Mouse (Mus musculus): ENCODE results near the gene Ndufv2. TPM values are rescaled to one million over a fixed set of nuclear protein-coding genes. Genes with fewer than 3 reads are reported as not detected.
"Not testable (repeated sequence)": the region's sequence is repeated elsewhere in the genome, so short reads cannot be mapped to it uniquely, and the experiment has no call there.

Gene Ndufv2
- polyA plus RNA-seq, 1 experiment from 2014 or later: 347 TPM

DNA sequence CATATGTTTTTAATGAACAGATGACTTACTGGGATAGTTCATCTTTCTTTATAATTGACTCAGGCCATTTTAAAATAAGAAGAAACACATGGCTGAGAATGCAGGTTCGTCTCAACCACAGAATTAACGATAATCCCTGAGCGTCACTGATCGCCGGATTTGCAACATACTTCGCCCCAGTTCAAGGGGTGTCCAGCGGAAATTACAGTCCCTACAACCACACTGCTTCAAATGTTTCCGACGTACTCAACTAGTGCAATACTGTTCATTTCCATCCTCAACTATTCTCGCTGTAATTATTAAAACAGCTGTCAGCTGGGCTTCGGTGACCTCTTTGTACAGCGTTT is 25.6 kb downstream of the Ndufv2 start:
- Histone ChIP-seq H3K4me1 (ENCODE audit: control insufficient read depth, insufficient read depth, low read length) (peaks cover 11% of the 10 kb centered on the region; the same call in 1 of the 2 replicates), H3K4me2 (ENCODE audit: low read depth) (peak overlapping the region; percentile 81), H3K27me3 (ENCODE audit: control insufficient read depth, insufficient read depth, low read length) (no peaks in the 10 kb centered on the region), H3K27ac (ENCODE audit: low read depth, low read length) (no peak overlapping the region), H3K9ac (ENCODE audit: low read length) (peak overlapping the region; percentile 76), H3K4me3 (ENCODE audit: low read depth, low read length) (peak overlapping the region; percentile 96), H3K36me3 (ENCODE audit: control insufficient read depth, insufficient read depth, low read length) (peaks cover 3% of the 10 kb centered on the region; the same call in 1 of the 2 replicates), H3K9me3 (ENCODE audit: control insufficient read depth, low read length) (no peaks in the 10 kb centered on the region)
- ATAC-seq (ENCODE audit: insufficient read depth, low FRiP score, low TSS enrichment) (no peak), DNase-seq (ENCODE audit: low spot score) (peak; percentile 12)
- 10% methylated on average over 12 of the region's 12 CpGs for WGBS

DNA sequence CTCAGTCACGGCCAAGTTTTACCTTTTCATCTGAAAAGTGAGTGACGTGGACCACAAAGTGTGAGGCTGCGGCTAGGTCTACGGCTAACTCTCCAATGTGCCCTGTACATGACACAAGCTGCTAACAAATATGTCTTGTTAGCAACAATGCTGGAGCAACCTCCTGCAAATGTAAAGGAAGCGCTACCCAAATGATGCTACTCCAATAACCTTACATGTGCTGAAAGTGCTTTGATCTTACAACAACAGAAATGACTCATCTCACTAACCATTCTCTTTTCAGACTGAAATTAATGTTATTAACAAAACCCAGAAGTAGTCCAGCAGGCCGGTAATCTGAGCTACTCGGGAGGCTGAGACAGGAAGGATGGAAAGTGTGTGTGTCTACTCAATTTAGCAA is 27.4 kb downstream of the Ndufv2 start:
- no peak overlapping the region for H3K27ac ChIP-seq (ENCODE audit: low read depth, low read length)
- no peak overlapping the region for H3K9ac ChIP-seq (ENCODE audit: low read length)
- no peaks in the 10 kb centered on the region for H3K36me3 ChIP-seq (ENCODE audit: control insufficient read depth, insufficient read depth, low read length)
- H3K27me3 ChIP-seq (ENCODE audit: control insufficient read depth, insufficient read depth, low read length): no peaks in the 10 kb centered on the region
- 88% methylated on average over 7 of the region's 7 CpGs for WGBS
- peaks cover 11% of the 10 kb centered on the region; the same call in 1 of the 2 replicates for H3K4me1 ChIP-seq (ENCODE audit: control insufficient read depth, insufficient read depth, low read length)
- no peaks in the 10 kb centered on the region for H3K9me3 ChIP-seq (ENCODE audit: control insufficient read depth, low read length)
- DNase-seq (ENCODE audit: low spot score): no peak
- H3K4me2 ChIP-seq (ENCODE audit: low read depth): no peak overlapping the region
- no peak for ATAC-seq (ENCODE audit: insufficient read depth, low FRiP score, low TSS enrichment)
- H3K4me3 ChIP-seq (ENCODE audit: low read depth, low read length): no peak overlapping the region

DNA sequence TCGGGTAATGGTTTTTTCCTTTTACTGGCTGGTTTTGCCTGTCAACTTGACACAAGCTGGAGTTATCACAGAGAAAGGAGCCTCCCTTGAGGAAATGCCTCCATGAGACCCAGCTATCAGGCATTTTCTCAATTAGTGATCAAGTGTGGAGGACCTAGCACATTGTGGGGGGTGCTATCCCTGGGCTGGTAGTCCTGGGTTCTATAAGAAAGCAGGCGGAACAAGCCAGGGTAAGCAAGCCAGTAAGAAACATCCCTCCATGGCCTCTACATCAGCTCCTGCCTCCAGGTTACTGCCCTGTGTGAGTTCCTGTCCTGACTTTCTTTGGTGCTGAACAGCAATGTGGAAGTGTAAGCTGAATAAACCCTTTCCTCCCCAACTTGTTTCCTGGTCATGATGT is 32.3 kb downstream of the Ndufv2 start:
- not testable (repeated sequence) for H3K36me3 ChIP-seq (ENCODE audit: control insufficient read depth, insufficient read depth, low read length); DNase-seq (ENCODE audit: low spot score); H3K9ac ChIP-seq (ENCODE audit: low read length); H3K9me3 ChIP-seq (ENCODE audit: control insufficient read depth, low read length); H3K4me2 ChIP-seq (ENCODE audit: low read depth); H3K27me3 ChIP-seq (ENCODE audit: control insufficient read depth, insufficient read depth, low read length); ATAC-seq (ENCODE audit: insufficient read depth, low FRiP score, low TSS enrichment); H3K4me3 ChIP-seq (ENCODE audit: low read depth, low read length); H3K4me1 ChIP-seq (ENCODE audit: control insufficient read depth, insufficient read depth, low read length); H3K27ac ChIP-seq (ENCODE audit: low read depth, low read length)
- WGBS: 97% methylated on average over 2 of the region's 2 CpGs

- WGBS: 86% methylated on average over 4 of the region's 4 CpGs
- no peak overlapping the region for H3K4me3 ChIP-seq (ENCODE audit: low read depth, low read length)
Observed at GRCm38 (mm10) chr17:66065115-66065514, 36.2 kb downstream of the Ndufv2 start.

DNA sequence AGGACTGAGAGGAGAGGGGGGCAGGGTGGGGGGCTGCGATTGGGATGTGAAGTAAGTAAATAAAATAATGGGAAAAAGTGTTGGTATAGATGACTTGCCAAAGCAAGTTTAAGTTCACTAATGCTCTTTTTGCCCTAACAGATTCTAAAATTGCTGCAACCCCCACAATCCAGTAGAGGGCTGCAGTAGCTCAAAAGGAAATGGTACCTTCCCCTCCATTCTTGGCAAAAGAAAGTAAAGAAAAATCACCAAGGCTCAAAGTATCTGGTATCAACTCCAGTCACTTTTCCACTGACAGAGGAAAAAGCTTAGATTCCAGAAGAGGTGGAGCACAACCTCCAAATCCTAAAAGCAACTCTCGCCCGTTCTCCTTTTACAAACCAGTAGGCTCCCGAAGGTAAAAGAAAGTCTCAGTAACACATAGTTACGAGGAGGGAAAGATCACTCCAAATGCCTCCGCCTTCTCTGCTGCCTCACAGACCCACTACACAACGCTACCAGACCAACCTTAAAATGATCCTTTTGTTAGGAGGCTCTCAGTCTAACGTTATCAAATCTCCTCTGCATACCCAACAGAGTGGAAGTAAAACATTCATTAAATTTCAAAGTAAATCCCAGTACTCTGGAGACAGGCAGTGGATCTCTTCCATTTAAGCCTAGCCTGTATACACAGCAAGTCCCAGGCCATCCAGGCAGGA is 40.0 kb downstream of the Ndufv2 start:
- H3K27ac ChIP-seq (ENCODE audit: low read depth, low read length): no peak overlapping the region
- no peaks in the 10 kb centered on the region for H3K27me3 ChIP-seq (ENCODE audit: control insufficient read depth, insufficient read depth, low read length)
- no peaks in the 10 kb centered on the region for H3K9me3 ChIP-seq (ENCODE audit: control insufficient read depth, low read length)
- WGBS: 67% methylated on average over 8 of the region's 8 CpGs
- DNase-seq (ENCODE audit: low spot score) (no peak), ATAC-seq (ENCODE audit: insufficient read depth, low FRiP score, low TSS enrichment) (no peak)
- H3K4me1 ChIP-seq (ENCODE audit: control insufficient read depth, insufficient read depth, low read length): no peaks in the 10 kb centered on the region
- H3K4me3 ChIP-seq (ENCODE audit: low read depth, low read length): no peak overlapping the region
- H3K4me2 ChIP-seq (ENCODE audit: low read depth): no peak overlapping the region
- no peaks in the 10 kb centered on the region for H3K36me3 ChIP-seq (ENCODE audit: control insufficient read depth, insufficient read depth, low read length)
- H3K9ac ChIP-seq (ENCODE audit: low read length): no peak overlapping the region

More at GRCm38 (mm10) chr17:66065115-66065514, 36.2 kb downstream of the Ndufv2 start:
- Histone ChIP-seq H3K27me3 (ENCODE audit: control insufficient read depth, insufficient read depth, low read length) (no peaks in the 10 kb centered on the region), H3K4me1 (ENCODE audit: control insufficient read depth, insufficient read depth, low read length) (no peaks in the 10 kb centered on the region), H3K36me3 (ENCODE audit: control insufficient read depth, insufficient read depth, low read length) (no peaks in the 10 kb centered on the region), H3K27ac (ENCODE audit: low read depth, low read length) (no peak overlapping the region), H3K9me3 (ENCODE audit: control insufficient read depth, low read length) (no peaks in the 10 kb centered on the region), H3K9ac (ENCODE audit: low read length) (no peak overlapping the region), H3K4me2 (ENCODE audit: low read depth) (no peak overlapping the region)
- no peak for ATAC-seq (ENCODE audit: insufficient read depth, low FRiP score, low TSS enrichment)
- no peak for DNase-seq (ENCODE audit: low spot score)

DNA sequence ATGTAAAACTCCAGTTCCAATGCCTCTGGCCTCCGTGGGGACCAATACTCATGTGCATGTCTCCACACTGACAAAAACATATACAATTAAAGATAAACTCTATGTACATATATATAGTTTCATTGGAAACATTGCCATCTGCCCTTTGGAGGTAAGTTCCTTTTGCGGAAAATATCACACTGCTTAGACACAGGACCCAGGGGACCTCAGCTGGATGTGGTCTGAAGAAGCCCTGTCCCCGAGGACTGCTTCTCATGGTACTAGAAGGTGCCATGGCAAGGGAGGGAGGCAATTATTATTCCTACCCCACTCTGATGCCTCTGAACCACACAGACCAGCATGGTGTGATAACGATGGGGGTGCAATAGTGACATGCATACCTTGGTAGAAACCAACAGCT is 43.2 kb downstream of the Ndufv2 start:
- WGBS: 94% methylated on average over 4 of the region's 4 CpGs
- no peak overlapping the region for H3K4me2 ChIP-seq (ENCODE audit: low read depth)
- no peaks in the 10 kb centered on the region for H3K4me1 ChIP-seq (ENCODE audit: control insufficient read depth, insufficient read depth, low read length)
- H3K36me3 ChIP-seq (ENCODE audit: control insufficient read depth, insufficient read depth, low read length): no peaks in the 10 kb centered on the region
- no peak for DNase-seq (ENCODE audit: low spot score)
- H3K9me3 ChIP-seq (ENCODE audit: control insufficient read depth, low read length): no peaks in the 10 kb centered on the region
- no peaks in the 10 kb centered on the region for H3K27me3 ChIP-seq (ENCODE audit: control insufficient read depth, insufficient read depth, low read length)
- no peak overlapping the region for H3K4me3 ChIP-seq (ENCODE audit: low read depth, low read length)
- no peak for ATAC-seq (ENCODE audit: insufficient read depth, low FRiP score, low TSS enrichment)
- no peak overlapping the region for H3K9ac ChIP-seq (ENCODE audit: low read length)
- no peak overlapping the region for H3K27ac ChIP-seq (ENCODE audit: low read depth, low read length)

DNA sequence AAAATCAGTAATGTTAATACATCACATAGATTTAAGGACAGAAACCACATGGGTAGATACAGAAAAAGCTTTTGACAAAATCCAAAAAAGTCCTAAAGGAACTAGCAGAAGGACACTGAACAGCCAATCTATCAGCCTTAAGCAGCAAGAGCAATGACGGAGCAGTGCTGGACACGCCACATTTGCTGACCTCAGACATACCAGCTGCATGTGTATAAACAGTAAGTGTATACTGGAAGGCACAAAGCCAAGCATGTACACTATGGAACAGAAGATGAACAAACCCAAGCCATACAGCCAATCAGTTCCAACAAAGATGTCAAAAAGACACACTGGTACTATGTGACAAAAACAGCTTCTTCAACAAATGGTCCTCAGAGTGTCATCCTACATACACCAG is 44.2 kb downstream of the Ndufv2 start:
- no peak for DNase-seq (ENCODE audit: low spot score)
- no peak overlapping the region for H3K4me2 ChIP-seq (ENCODE audit: low read depth)
- WGBS: 65% methylated on average over 2 of the region's 2 CpGs
- no peaks in the 10 kb centered on the region for H3K36me3 ChIP-seq (ENCODE audit: control insufficient read depth, insufficient read depth, low read length)
- H3K9ac ChIP-seq (ENCODE audit: low read length): no peak overlapping the region
- no peaks in the 10 kb centered on the region for H3K27me3 ChIP-seq (ENCODE audit: control insufficient read depth, insufficient read depth, low read length)
- no peak overlapping the region for H3K4me3 ChIP-seq (ENCODE audit: low read depth, low read length)
- no peak for ATAC-seq (ENCODE audit: insufficient read depth, low FRiP score, low TSS enrichment)
- no peak overlapping the region for H3K27ac ChIP-seq (ENCODE audit: low read depth, low read length)
- H3K4me1 ChIP-seq (ENCODE audit: control insufficient read depth, insufficient read depth, low read length): no peaks in the 10 kb centered on the region
- no peaks in the 10 kb centered on the region for H3K9me3 ChIP-seq (ENCODE audit: control insufficient read depth, low read length)

DNA sequence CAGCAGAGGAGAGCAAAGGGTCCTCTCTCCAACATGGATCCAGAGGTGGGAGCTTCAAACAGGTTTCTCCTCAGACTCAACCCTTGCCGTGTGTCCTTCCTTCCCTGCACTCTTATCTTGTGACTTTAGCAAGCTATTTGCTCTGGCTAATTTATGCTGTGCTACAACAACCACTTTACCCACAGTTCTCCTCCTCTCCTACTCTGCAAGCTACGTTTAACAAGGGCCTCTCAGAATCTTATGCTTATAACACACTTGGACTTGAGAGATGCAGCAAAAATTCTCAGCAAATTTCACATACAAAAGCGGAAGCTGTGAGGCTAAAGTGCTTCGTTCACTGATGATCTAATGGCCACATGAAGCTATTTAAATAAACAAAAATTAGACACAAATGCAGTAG is 48.0 kb downstream of the Ndufv2 start:
- Histone ChIP-seq H3K4me3 (ENCODE audit: low read depth, low read length) (no peak overlapping the region), H3K9me3 (ENCODE audit: control insufficient read depth, low read length) (no peaks in the 10 kb centered on the region), H3K36me3 (ENCODE audit: control insufficient read depth, insufficient read depth, low read length) (no peaks in the 10 kb centered on the region), H3K9ac (ENCODE audit: low read length) (no peak overlapping the region), H3K4me1 (ENCODE audit: control insufficient read depth, insufficient read depth, low read length) (no peaks in the 10 kb centered on the region), H3K27ac (ENCODE audit: low read depth, low read length) (no peak overlapping the region), H3K27me3 (ENCODE audit: control insufficient read depth, insufficient read depth, low read length) (no peaks in the 10 kb centered on the region), H3K4me2 (ENCODE audit: low read depth) (no peak overlapping the region)
- 84% methylated on average over 4 of the region's 4 CpGs for WGBS
- no peak for ATAC-seq (ENCODE audit: insufficient read depth, low FRiP score, low TSS enrichment)
- DNase-seq (ENCODE audit: low spot score): no peak

DNA sequence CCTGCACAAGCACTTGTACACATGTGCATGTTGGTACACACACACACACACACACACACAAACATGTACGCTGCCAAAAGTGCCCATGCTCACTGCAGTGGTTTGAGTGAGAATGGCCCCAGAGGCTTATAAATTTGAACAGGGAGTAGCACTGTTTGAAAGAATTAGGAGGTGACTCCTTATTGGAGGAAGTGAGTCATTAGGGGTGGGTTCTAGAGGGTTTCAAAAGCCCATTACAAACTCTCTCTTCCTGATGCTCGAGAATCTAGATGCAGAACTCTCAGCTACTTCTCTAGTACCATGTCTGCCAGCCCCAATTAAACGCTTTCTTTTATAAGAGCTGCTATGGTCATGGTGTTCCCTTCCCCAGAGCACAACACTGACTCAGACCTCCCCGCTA is 52.6 kb downstream of the Ndufv2 start:
- DNase-seq (ENCODE audit: low spot score): no peak
- no peaks in the 10 kb centered on the region for H3K9me3 ChIP-seq (ENCODE audit: control insufficient read depth, low read length)
- no peaks in the 10 kb centered on the region for H3K4me1 ChIP-seq (ENCODE audit: control insufficient read depth, insufficient read depth, low read length)
- 84% methylated on average over 4 of the region's 4 CpGs for WGBS
- no peaks in the 10 kb centered on the region for H3K27me3 ChIP-seq (ENCODE audit: control insufficient read depth, insufficient read depth, low read length)
- no peak overlapping the region for H3K4me2 ChIP-seq (ENCODE audit: low read depth)
- no peak overlapping the region for H3K9ac ChIP-seq (ENCODE audit: low read length)
- no peak overlapping the region for H3K4me3 ChIP-seq (ENCODE audit: low read depth, low read length)
- no peak for ATAC-seq (ENCODE audit: insufficient read depth, low FRiP score, low TSS enrichment)
- H3K27ac ChIP-seq (ENCODE audit: low read depth, low read length): no peak overlapping the region
- H3K36me3 ChIP-seq (ENCODE audit: control insufficient read depth, insufficient read depth, low read length): no peaks in the 10 kb centered on the region
